Mouse (Mus musculus): ENCODE results near the gene Fam210b.

Fam210b gene

GRCm38 (mm10) chr2:172404239-172404638, 58.9 kb downstream of the Fam210b start:
- DNase-seq (ENCODE audit: low spot score in 2 of 2) = no peak

GRCm38 (mm10) chr2:172405011-172405410, 59.6 kb downstream of the Fam210b start:
- DNase-seq (ENCODE audit: low spot score in 2 of 2) = no peak

Measured in frontal cortex, postnatal 25 days (tissue).